Mouse (Mus musculus): Measurements from ENCODE around the gene 6030468B19Rik. TPM values are rescaled to one million over a fixed set of nuclear protein-coding genes. Genes with fewer than 3 reads are reported as not detected.

6030468B19Rik gene
- polyA plus RNA-seq, 1 experiment from 2014 or later, result 90.0 TPM

DNA sequence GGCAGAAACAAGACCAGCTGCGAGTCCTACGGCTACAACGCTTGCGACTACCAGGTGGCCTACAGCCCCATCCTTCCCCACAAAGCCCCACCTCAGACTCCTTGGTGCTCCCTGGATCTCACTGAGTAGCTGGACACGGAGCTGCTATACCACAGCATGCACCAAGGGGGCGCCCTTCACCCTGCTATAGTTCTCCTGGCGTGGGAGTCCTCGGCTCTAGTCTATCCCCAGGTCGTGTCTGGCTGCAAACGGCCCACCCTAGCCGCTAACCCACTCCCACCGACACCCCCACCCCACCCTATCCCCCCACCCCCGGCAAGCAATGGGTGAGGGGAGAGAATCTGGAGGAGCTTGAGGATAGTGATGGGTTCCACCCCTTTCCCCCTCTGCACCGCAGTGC, 7.2 kb upstream of the 6030468B19Rik start:
- 4% methylated on average over 14 of the region's 14 CpGs for WGBS (ENCODE audit: insufficient replicate concordance)
- Histone ChIP-seq H3K9me3 (replicated peaks) (no peaks in the 10 kb centered on the region), H3K36me3 (replicated peaks) (peaks cover 57% of the 10 kb centered on the region), H3K27me3 (no peaks in the 10 kb centered on the region), H3K27ac (replicated peaks) (peak overlapping the region; percentile 85), H3K4me3 (replicated peaks) (peak overlapping the region; percentile 46), H3K9ac (peak overlapping the region; percentile 39), H3K4me2 (peak overlapping the region; percentile 80), H3K4me1 (replicated peaks) (peaks cover 67% of the 10 kb centered on the region)
- peak; percentile 58 for ATAC-seq (ENCODE audit: insufficient read depth)

- peak overlapping the region; percentile 80 for H3K4me2 ChIP-seq
- H3K27me3 ChIP-seq, result no peaks in the 10 kb centered on the region
- ATAC-seq (ENCODE audit: insufficient read depth), result peak; percentile 73
- H3K9ac ChIP-seq, result peak overlapping the region; percentile 39
- 40% methylated on average over 23 of the region's 23 CpGs for WGBS (ENCODE audit: insufficient replicate concordance)
- peak overlapping the region; percentile 46 for H3K4me3 ChIP-seq (replicated peaks)
- no peaks in the 10 kb centered on the region for H3K9me3 ChIP-seq (replicated peaks)
- peaks cover 67% of the 10 kb centered on the region for H3K4me1 ChIP-seq (replicated peaks)
- peak overlapping the region; percentile 85 for H3K27ac ChIP-seq (replicated peaks)
- H3K36me3 ChIP-seq (replicated peaks), result peaks cover 51% of the 10 kb centered on the region
Observed at GRCm38 (mm10) chr11:117790703-117791440, 6.6 kb upstream of the 6030468B19Rik start.

- Histone ChIP-seq H3K4me3 (replicated peaks) (no peak overlapping the region), H3K27me3 (no peaks in the 10 kb centered on the region), H3K4me2 (peak overlapping the region; percentile 80), H3K4me1 (replicated peaks) (peaks cover 68% of the 10 kb centered on the region), H3K36me3 (replicated peaks) (peaks cover 46% of the 10 kb centered on the region), H3K27ac (replicated peaks) (peak overlapping the region; percentile 85), H3K9me3 (replicated peaks) (no peaks in the 10 kb centered on the region), H3K9ac (peak overlapping the region; percentile 39; the same call in 1 of the 2 replicates)
- 82% methylated on average over 9 of the region's 9 CpGs for WGBS (ENCODE audit: insufficient replicate concordance)
- no peak for ATAC-seq (ENCODE audit: insufficient read depth)
Observed at GRCm38 (mm10) chr11:117791441-117791761, 6.1 kb upstream of the 6030468B19Rik start.

DNA sequence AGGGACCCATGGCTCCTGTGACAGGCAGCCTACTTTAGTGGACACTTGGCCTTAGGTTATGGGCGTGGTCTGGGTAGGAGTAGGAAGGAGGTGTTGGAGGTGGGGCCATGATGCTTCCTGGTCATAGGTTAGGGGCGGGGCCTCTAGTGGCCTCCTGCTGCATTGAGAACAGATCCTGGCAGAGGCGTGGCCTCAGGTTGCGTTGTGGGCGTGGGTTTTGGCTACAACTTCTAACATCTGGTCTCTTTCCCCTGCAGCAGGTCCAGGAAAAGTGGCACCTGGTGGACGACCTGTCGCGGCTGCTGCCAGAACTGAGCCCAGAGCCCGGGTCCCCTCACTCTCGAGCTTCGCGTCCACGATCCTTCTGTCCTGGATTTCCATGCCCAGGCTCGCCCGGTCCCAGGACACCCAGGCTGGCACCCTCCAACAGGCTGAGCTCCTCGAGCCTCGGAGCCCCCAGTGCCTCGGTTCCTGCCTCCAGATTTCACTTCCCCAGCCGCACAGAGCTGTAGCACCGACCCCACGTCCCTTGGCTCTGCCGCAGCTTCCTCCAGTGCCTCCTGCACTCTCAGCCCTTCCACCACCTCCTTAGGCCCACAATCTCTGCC, 5.1 kb upstream of the 6030468B19Rik start:
- Histone ChIP-seq H3K9me3 (replicated peaks) (no peaks in the 10 kb centered on the region), H3K36me3 (replicated peaks) (peaks cover 36% of the 10 kb centered on the region), H3K27me3 (no peaks in the 10 kb centered on the region), H3K4me2 (peak overlapping the region; percentile 80), H3K9ac (peak overlapping the region; percentile 58), H3K4me3 (replicated peaks) (peak overlapping the region; percentile 47), H3K4me1 (replicated peaks) (peaks cover 75% of the 10 kb centered on the region), H3K27ac (replicated peaks) (peak overlapping the region; percentile 85)
- ATAC-seq (ENCODE audit: insufficient read depth), result peak; percentile 74
- WGBS (ENCODE audit: insufficient replicate concordance), result 8% methylated on average over 22 of the region's 22 CpGs

- no peak for ATAC-seq (ENCODE audit: insufficient read depth)
- no peaks in the 10 kb centered on the region for H3K9me3 ChIP-seq (replicated peaks)
- no peak overlapping the region for H3K9ac ChIP-seq
- 71% methylated on average over 4 of the region's 4 CpGs for WGBS (ENCODE audit: insufficient replicate concordance)
- H3K27ac ChIP-seq (replicated peaks), result peak overlapping the region; percentile 49
- peaks cover 78% of the 10 kb centered on the region for H3K4me1 ChIP-seq (replicated peaks)
- H3K4me2 ChIP-seq, result no peak overlapping the region
- peaks cover 22% of the 10 kb centered on the region for H3K36me3 ChIP-seq (replicated peaks)
- H3K4me3 ChIP-seq (replicated peaks), result no peak overlapping the region
- H3K27me3 ChIP-seq, result no peaks in the 10 kb centered on the region
Observed at GRCm38 (mm10) chr11:117794035-117794551, 3.4 kb upstream of the 6030468B19Rik start.

- peak; percentile 17 for ATAC-seq (ENCODE audit: insufficient read depth)
- peaks cover 83% of the 10 kb centered on the region for H3K4me1 ChIP-seq (replicated peaks)
Observed at GRCm38 (mm10) chr11:117796954-117797353, 506 bp upstream of the 6030468B19Rik start.

DNA sequence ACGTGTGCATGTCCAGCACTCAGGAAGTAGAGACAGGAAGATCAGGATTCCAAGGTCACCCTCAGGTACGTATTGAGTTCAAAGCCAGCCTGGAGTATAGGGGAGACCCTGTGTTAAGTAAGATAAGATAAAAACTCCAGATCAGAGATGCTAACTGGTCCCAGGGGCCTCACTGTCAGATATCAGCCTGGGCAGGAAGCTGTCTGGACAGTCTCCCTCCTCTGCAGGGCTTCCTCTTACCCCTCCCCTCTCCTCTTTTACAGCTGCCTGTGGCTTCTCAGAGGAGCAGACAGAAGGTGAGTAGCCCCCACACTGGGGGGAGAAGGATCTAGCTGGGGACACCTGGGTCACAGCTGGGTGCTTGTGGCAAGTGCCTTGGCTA, 691 bp downstream of the 6030468B19Rik start:
- ATAC-seq (ENCODE audit: insufficient read depth), result peak; percentile 59

More at GRCm38 (mm10) chr11:117796954-117797353, 506 bp upstream of the 6030468B19Rik start:
- 20% methylated on average over 5 of the region's 5 CpGs for WGBS (ENCODE audit: insufficient replicate concordance)
- peak overlapping the region; percentile 70 for H3K4me3 ChIP-seq (replicated peaks)
- peak overlapping the region; percentile 98 for H3K27ac ChIP-seq (replicated peaks)
- H3K4me2 ChIP-seq, result peak overlapping the region; percentile 80
- H3K9me3 ChIP-seq (replicated peaks), result no peaks in the 10 kb centered on the region
- H3K27me3 ChIP-seq, result no peaks in the 10 kb centered on the region
- H3K9ac ChIP-seq, result peak overlapping the region; percentile 79
- peaks cover 36% of the 10 kb centered on the region for H3K36me3 ChIP-seq (replicated peaks)

DNA sequence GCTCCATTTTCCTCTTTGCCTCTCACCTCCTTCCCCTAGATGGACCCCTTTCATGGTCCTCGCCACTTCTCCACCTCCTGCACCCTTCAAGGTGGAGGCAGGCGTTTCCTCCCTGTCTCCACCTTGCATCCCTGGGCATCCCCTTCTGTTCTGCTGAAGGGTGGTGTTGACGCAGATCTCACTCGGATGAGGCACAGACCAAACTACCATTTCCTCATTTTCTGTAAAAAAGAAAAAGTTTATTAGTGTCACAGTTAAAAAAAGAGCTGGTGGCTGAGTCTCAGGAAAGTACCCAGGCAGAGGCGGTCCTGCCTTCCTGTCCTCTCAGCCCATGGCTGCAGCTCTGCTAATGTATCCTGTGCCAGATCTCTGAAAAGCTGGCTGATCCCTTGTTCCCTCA, 1.7 kb downstream of the 6030468B19Rik start:
- Histone ChIP-seq H3K9me3 (replicated peaks) (no peaks in the 10 kb centered on the region), H3K9ac (peak overlapping the region; percentile 79), H3K4me3 (replicated peaks) (peak overlapping the region; percentile 70), H3K4me2 (peak overlapping the region; percentile 80), H3K4me1 (replicated peaks) (peaks cover 83% of the 10 kb centered on the region), H3K36me3 (replicated peaks) (peaks cover 51% of the 10 kb centered on the region), H3K27me3 (no peaks in the 10 kb centered on the region), H3K27ac (replicated peaks) (peak overlapping the region; percentile 98)
- WGBS (ENCODE audit: insufficient replicate concordance), result 40% methylated on average over 5 of the region's 5 CpGs
- ATAC-seq (ENCODE audit: insufficient read depth), result no peak

More for the DNA sequence above, 691 bp downstream of the 6030468B19Rik start:
- Histone ChIP-seq H3K4me2 (peak overlapping the region; percentile 80), H3K27ac (replicated peaks) (peak overlapping the region; percentile 98), H3K4me1 (replicated peaks) (peaks cover 83% of the 10 kb centered on the region), H3K9me3 (replicated peaks) (no peaks in the 10 kb centered on the region), H3K27me3 (no peaks in the 10 kb centered on the region), H3K4me3 (replicated peaks) (peak overlapping the region; percentile 70), H3K9ac (peak overlapping the region; percentile 79), H3K36me3 (replicated peaks) (peaks cover 42% of the 10 kb centered on the region)
- 2% methylated on average over 2 of the region's 2 CpGs for WGBS (ENCODE audit: insufficient replicate concordance)

GRCm38 (mm10) chr11:117800038-117800437, 2.6 kb downstream of the 6030468B19Rik start:
- H3K9ac ChIP-seq, result peak overlapping the region; percentile 79
- H3K4me3 ChIP-seq (replicated peaks), result peak overlapping the region; percentile 70
- H3K9me3 ChIP-seq (replicated peaks), result no peaks in the 10 kb centered on the region
- H3K4me1 ChIP-seq (replicated peaks), result peaks cover 84% of the 10 kb centered on the region
- no peaks in the 10 kb centered on the region for H3K27me3 ChIP-seq
- H3K4me2 ChIP-seq, result peak overlapping the region; percentile 80
- H3K27ac ChIP-seq (replicated peaks), result peak overlapping the region; percentile 98
- 82% methylated on average over 7 of the region's 7 CpGs for WGBS (ENCODE audit: insufficient replicate concordance)
- peaks cover 59% of the 10 kb centered on the region for H3K36me3 ChIP-seq (replicated peaks)
- no peak for ATAC-seq (ENCODE audit: insufficient read depth)

DNA sequence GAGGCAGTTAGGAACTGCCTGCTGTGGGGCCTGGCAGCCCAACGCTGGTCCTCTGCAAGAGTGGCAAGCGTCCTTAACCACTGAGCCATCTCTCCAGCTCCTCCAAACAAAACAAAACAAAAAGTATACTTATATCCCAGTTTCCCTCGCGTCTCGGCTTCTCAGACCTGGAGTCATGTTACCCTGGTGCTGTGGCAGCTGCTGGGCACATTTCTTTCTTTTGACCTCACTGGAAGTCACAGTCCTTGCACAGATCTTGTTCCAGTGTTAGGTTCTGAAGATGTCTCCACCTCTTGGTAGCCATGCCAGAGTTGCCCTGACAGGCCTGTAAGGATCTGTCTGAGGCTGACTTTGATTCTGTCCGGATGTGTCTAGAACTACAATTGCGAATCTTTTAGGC, 4.2 kb downstream of the 6030468B19Rik start:
- H3K4me3 ChIP-seq (replicated peaks), result peak overlapping the region; percentile 70
- no peaks in the 10 kb centered on the region for H3K9me3 ChIP-seq (replicated peaks)
- H3K27me3 ChIP-seq, result no peaks in the 10 kb centered on the region
- peak overlapping the region; percentile 98 for H3K27ac ChIP-seq (replicated peaks)
- H3K36me3 ChIP-seq (replicated peaks), result peaks cover 75% of the 10 kb centered on the region
- H3K9ac ChIP-seq, result peak overlapping the region; percentile 79; the same call in 1 of the 2 replicates
- whole genome bisulfite sequencing (ENCODE audit: insufficient replicate concordance), result 90% methylated on average over 7 of the region's 7 CpGs
- peaks cover 82% of the 10 kb centered on the region for H3K4me1 ChIP-seq (replicated peaks)
- peak overlapping the region; percentile 80 for H3K4me2 ChIP-seq
- no peak for ATAC-seq (ENCODE audit: insufficient read depth)

DNA sequence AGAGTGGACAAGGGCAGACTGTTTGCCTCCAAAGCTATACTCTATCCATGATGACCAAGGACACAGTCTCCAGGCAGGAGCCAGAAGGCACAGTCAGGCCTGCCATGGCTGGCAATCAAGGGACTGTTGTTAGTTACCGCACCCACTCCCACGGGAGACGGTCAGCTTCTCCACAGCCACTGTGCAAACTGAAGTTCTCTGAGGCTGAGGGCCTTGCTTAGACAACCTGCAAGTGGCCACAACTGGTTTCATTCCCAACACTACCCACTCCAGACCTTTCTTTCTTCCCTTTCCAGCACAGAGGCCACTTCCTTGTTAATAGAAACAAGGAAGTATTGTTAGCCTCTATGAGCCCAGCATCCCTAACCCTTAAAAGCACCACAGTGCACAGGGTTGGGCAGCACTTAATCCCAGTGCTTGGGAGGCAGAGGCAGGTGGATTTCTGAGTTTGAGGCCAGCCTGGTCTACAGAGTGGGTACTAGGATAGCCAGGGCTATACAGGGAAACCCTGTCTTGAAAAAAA, 5.8 kb downstream of the 6030468B19Rik start:
- H3K27ac ChIP-seq (replicated peaks), result peak overlapping the region; percentile 58
- H3K36me3 ChIP-seq (replicated peaks), result peaks cover 90% of the 10 kb centered on the region
- H3K4me1 ChIP-seq (replicated peaks), result peaks cover 85% of the 10 kb centered on the region
- H3K9me3 ChIP-seq (replicated peaks), result no peaks in the 10 kb centered on the region
- peak overlapping the region; percentile 80 for H3K4me2 ChIP-seq
- peak overlapping the region; percentile 70 for H3K4me3 ChIP-seq (replicated peaks)
- WGBS (ENCODE audit: insufficient replicate concordance), result 86% methylated on average over 3 of the region's 3 CpGs
- peak overlapping the region; percentile 13; the same call in 1 of the 2 replicates for H3K9ac ChIP-seq
- H3K27me3 ChIP-seq, result no peaks in the 10 kb centered on the region
- ATAC-seq (ENCODE audit: insufficient read depth), result no peak
